Mouse (Mus musculus): ENCODE results near the gene Rab25. TPM values are rescaled to one million over a fixed set of nuclear protein-coding genes. Genes with fewer than 3 reads are reported as not detected.
A peak's percentile ranks its signal among the peaks of the same experiment; 100 is the strongest.

Gene Rab25
- polyA plus RNA-seq, 1 experiment from 2014 or later: 0.29 TPM

GRCm38 (mm10) chr3:88515095-88515386 lies 33.1 kb downstream of the Rab25 start:
- no peak for DNase-seq
- WGBS (ENCODE audit: insufficient replicate concordance): 85% methylated on average over 2 of the region's 2 CpGs
- ATAC-seq: no peak
- Histone ChIP-seq H3K4me3 (ENCODE audit: low read depth, low read length) (no peak overlapping the region), H3K27ac (ENCODE audit: low read depth) (no peak overlapping the region), H3K9ac (replicated peaks) (no peak overlapping the region), H3K27me3 (ENCODE audit: insufficient read depth, low read length) (no peaks in the 10 kb centered on the region), H3K36me3 (replicated peaks; ENCODE audit: insufficient read depth, low read length) (no peaks in the 10 kb centered on the region), H3K4me2 (ENCODE audit: low read depth, low read length) (no peak overlapping the region), H3K4me1 (ENCODE audit: insufficient read depth) (peaks cover 32% of the 10 kb centered on the region), H3K9me3 (ENCODE audit: low read length) (no peaks in the 10 kb centered on the region)
- TF ChIP-seq CTCF (IDR thresholded peaks at IDR 0.05; ENCODE audit: low read depth) (no peak), EP300 (IDR thresholded peaks at IDR 0.05; ENCODE audit: low read depth) (no peak)

- Histone ChIP-seq H3K4me1 (ENCODE audit: insufficient read depth) (peaks cover 38% of the 10 kb centered on the region), H3K27ac (ENCODE audit: low read depth) (no peak overlapping the region), H3K27me3 (ENCODE audit: insufficient read depth, low read length) (no peaks in the 10 kb centered on the region), H3K9me3 (ENCODE audit: low read length) (no peaks in the 10 kb centered on the region), H3K4me3 (ENCODE audit: low read depth, low read length) (no peak overlapping the region), H3K36me3 (replicated peaks; ENCODE audit: insufficient read depth, low read length) (no peaks in the 10 kb centered on the region), H3K9ac (replicated peaks) (no peak overlapping the region), H3K4me2 (ENCODE audit: low read depth, low read length) (no peak overlapping the region)
- TF ChIP-seq CTCF (IDR thresholded peaks at IDR 0.05; ENCODE audit: low read depth): no peak
- TF ChIP-seq EP300 (IDR thresholded peaks at IDR 0.05; ENCODE audit: low read depth): no peak
- ATAC-seq (no peak), DNase-seq (no peak)
- WGBS (ENCODE audit: insufficient replicate concordance): 59% methylated on average over 10 of the region's 10 CpGs
These were observed 33.6 kb downstream of the Rab25 start for GRCm38 (mm10) chr3:88514231-88515094.

- no peak for DNase-seq
- WGBS (ENCODE audit: insufficient replicate concordance): 40% methylated on average over 7 of the region's 7 CpGs
- H3K36me3 ChIP-seq (replicated peaks; ENCODE audit: insufficient read depth, low read length): no peaks in the 10 kb centered on the region
- H3K4me3 ChIP-seq (ENCODE audit: low read depth, low read length): no peak overlapping the region
- no peak for ATAC-seq
- 0 out of 2 replicates have a peak overlapping the region, but pooled peaks have one; percentile 11 for H3K27ac ChIP-seq (ENCODE audit: low read depth)
- H3K4me1 ChIP-seq (ENCODE audit: insufficient read depth): peaks cover 42% of the 10 kb centered on the region
- no peaks in the 10 kb centered on the region for H3K27me3 ChIP-seq (ENCODE audit: insufficient read depth, low read length)
- H3K4me2 ChIP-seq (ENCODE audit: low read depth, low read length): no peak overlapping the region
- no peaks in the 10 kb centered on the region for H3K9me3 ChIP-seq (ENCODE audit: low read length)
- no peak overlapping the region for H3K9ac ChIP-seq (replicated peaks)
- TF ChIP-seq EP300 (IDR thresholded peaks at IDR 0.05; ENCODE audit: low read depth) (no peak), CTCF (IDR thresholded peaks at IDR 0.05; ENCODE audit: low read depth) (no peak)
These were observed 34.5 kb downstream of the Rab25 start for GRCm38 (mm10) chr3:88513546-88514115.

- Histone ChIP-seq H3K9ac (replicated peaks) (no peak overlapping the region), H3K27me3 (ENCODE audit: insufficient read depth, low read length) (no peaks in the 10 kb centered on the region), H3K4me3 (ENCODE audit: low read depth, low read length) (no peak overlapping the region), H3K27ac (ENCODE audit: low read depth) (no peak overlapping the region), H3K36me3 (replicated peaks; ENCODE audit: insufficient read depth, low read length) (no peaks in the 10 kb centered on the region), H3K4me1 (ENCODE audit: insufficient read depth) (peaks cover 42% of the 10 kb centered on the region), H3K4me2 (ENCODE audit: low read depth, low read length) (no peak overlapping the region), H3K9me3 (ENCODE audit: low read length) (no peaks in the 10 kb centered on the region)
- DNase-seq (no peak), ATAC-seq (no peak)
- TF ChIP-seq EP300 (IDR thresholded peaks at IDR 0.05; ENCODE audit: low read depth) (no peak), CTCF (IDR thresholded peaks at IDR 0.05; ENCODE audit: low read depth) (no peak)
- 28% methylated on average over 13 of the region's 15 CpGs for WGBS (ENCODE audit: insufficient replicate concordance)
These were observed 35.1 kb downstream of the Rab25 start for GRCm38 (mm10) chr3:88512896-88513545.

GRCm38 (mm10) chr3:88512141-88512895 lies 35.8 kb downstream of the Rab25 start:
- no peak overlapping the region for H3K4me2 ChIP-seq (ENCODE audit: low read depth, low read length)
- no peak for DNase-seq

GRCm38 (mm10) chr3:88511559-88511958 lies 36.5 kb downstream of the Rab25 start:
- TF ChIP-seq EP300 (IDR thresholded peaks at IDR 0.05; ENCODE audit: low read depth) (no peak), CTCF (IDR thresholded peaks at IDR 0.05; ENCODE audit: low read depth) (no peak)
- WGBS (ENCODE audit: insufficient replicate concordance): 42% methylated on average over 4 of the region's 4 CpGs
- Histone ChIP-seq H3K4me3 (ENCODE audit: low read depth, low read length) (no peak overlapping the region), H3K4me1 (ENCODE audit: insufficient read depth) (peaks cover 42% of the 10 kb centered on the region), H3K36me3 (replicated peaks; ENCODE audit: insufficient read depth, low read length) (no peaks in the 10 kb centered on the region), H3K9me3 (ENCODE audit: low read length) (no peaks in the 10 kb centered on the region), H3K9ac (replicated peaks) (no peak overlapping the region), H3K27me3 (ENCODE audit: insufficient read depth, low read length) (no peaks in the 10 kb centered on the region), H3K27ac (ENCODE audit: low read depth) (no peak overlapping the region), H3K4me2 (ENCODE audit: low read depth, low read length) (no peak overlapping the region)
- no peak for DNase-seq
- ATAC-seq: no peak

More at GRCm38 (mm10) chr3:88512141-88512895, 35.8 kb downstream of the Rab25 start:
- 49% methylated on average over 6 of the region's 6 CpGs for WGBS (ENCODE audit: insufficient replicate concordance)
- Histone ChIP-seq H3K4me1 (ENCODE audit: insufficient read depth) (peaks cover 42% of the 10 kb centered on the region), H3K27ac (ENCODE audit: low read depth) (no peak overlapping the region), H3K9me3 (ENCODE audit: low read length) (no peaks in the 10 kb centered on the region), H3K9ac (replicated peaks) (no peak overlapping the region), H3K4me3 (ENCODE audit: low read depth, low read length) (no peak overlapping the region), H3K36me3 (replicated peaks; ENCODE audit: insufficient read depth, low read length) (no peaks in the 10 kb centered on the region), H3K27me3 (ENCODE audit: insufficient read depth, low read length) (no peaks in the 10 kb centered on the region)
- ATAC-seq: no peak
- no peak for TF ChIP-seq CTCF (IDR thresholded peaks at IDR 0.05; ENCODE audit: low read depth)
- no peak for TF ChIP-seq EP300 (IDR thresholded peaks at IDR 0.05; ENCODE audit: low read depth)

Data from liver, postnatal 0 days (tissue).